Mouse (Mus musculus): ENCODE data around the gene Nes.

The Nes gene

DNA sequence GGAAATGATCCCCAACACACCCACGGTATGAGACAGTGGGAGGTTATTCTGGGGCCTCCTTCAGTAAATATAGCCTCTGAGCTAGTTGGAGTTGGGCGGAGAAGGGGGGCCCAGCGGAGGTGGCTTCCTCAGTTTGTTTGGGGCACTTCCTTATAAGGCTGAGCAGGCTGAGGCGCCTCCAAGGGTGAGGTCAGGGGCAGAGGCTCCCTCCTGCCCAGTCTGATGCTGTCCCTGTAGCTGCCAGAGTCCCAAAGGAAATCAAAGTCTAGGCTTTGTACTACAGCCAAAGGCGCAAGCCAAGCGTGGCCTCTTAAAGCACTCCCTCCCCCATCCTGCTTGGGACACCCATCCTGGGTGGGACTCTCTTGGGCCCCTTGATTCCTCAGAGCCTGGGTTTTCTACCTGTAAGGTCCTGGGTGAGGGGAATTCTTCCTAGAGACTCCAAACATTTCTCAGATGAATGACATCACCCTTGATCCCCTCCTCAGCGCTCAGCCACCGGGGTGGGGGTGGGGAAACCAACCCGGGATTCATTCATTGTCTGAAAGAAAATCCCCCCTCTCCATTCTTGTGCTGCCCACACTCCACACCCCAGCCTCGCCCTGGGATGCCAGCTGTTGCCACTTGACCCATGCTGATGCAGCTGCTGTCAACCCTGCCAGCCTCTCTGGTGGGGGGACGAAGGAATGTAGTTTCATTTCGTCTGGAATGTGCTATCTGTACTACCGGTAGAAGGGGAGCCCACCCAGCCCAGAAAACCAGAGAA, 12.1 kb downstream of the Nes start:
- no peak for DNase-seq (ENCODE audit: low spot score in 2 of 2)

DNA sequence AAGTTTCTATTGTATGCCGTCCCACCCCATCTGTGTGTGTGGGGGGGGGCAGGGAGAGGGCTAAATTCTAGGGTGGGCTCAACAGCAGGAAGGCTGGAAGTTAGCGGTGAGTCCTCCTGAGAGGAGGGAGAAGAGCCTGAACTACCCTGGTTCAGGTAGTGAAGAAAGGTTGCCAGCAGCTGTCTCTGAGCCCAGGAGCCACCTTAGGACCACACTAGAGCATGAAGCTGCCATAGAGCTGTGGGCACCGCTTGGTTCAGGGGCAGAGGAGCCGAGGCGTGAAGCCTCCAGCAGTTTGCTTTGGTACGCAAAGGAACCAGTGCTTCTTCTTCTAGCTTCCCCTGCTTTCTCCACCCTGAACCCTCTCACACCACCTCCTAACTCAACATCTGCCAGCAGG, 12.7 kb downstream of the Nes start:
- DNase-seq (ENCODE audit: low spot score in 2 of 2) = no peak

DNA sequence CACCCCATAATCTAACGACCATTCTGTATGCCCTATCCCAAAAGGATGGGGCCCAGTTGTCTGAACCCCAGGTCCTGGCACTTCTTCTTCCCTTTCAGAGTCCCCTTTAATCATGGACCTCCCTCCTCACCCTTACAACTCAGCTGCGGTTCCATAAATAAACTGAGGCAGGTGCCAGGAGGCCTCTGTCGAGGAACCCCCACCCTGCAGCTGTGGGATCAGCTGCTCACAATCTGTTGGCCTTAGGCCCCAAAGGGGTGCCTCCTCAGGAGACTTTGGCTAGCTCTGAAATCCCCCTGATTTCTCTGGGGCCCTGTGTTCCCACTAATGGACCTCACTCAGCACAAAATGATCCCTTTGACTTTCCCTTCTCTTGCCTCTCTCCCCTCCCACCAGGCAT, 13.2 kb downstream of the Nes start:
- DNase-seq (ENCODE audit: low spot score in 2 of 2) = no peak

DNA sequence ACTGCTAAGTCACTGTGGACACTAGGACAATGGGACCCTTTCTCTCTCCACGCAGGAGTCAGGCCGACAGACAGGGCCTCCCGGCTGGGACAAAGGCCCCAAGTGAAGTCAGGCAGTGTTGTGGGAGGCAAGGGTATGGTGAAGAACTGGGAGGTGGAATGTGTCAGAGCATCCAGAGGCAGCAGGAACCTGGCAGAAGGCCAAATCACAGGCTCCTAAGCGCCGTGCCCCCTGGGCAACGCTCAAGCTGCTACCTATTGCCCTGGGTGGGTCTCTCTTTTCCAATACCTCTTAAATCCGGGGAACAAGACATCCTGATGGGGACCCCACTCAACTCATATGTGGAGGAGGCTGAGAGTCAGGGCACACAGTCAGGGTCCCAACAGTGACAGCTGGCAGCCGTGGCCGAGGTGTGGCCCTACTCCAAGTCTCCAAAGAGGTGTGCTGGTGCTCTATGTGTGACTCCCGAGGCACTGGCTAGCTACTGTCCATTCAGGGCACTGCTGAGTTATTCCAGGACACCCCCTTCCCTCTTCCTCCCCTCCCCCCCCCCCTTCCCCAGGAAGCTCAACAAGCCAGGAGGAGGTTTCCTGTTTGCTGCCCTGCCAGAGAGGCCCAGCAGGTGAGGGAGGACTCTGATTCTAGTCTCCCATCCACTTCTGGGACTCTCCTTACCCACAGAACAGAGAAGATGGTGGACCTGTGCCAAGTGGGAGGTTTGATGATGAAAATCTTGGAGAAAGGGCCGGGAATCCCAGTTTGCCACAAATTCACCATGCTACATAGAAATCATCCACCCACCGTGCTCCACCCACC, 14.8 kb downstream of the Nes start:
- DNase-seq (ENCODE audit: low spot score in 2 of 2) = no peak

DNA sequence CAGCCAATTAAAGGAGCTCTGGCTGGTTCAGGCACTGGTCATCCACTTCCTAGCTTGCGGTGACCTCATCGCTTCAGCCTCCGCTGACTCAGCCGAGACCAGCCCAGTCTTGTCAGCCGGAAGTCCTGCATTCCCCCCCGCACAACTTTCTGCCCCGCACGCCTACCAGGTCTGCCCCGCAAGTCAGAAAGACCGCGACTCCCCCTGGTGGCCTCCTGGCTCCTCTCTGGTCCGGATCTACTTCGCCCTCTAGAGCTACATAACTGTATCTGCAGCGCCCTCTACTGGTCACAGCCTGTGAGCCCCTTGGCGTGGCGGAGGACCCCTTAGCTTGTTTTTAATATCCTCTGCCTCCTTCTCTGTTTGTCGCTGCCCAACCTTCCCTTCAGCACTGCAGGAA, 16.0 kb downstream of the Nes start:
- DNase-seq (ENCODE audit: low spot score in 2 of 2) = peak; percentile 81 to 86

DNA sequence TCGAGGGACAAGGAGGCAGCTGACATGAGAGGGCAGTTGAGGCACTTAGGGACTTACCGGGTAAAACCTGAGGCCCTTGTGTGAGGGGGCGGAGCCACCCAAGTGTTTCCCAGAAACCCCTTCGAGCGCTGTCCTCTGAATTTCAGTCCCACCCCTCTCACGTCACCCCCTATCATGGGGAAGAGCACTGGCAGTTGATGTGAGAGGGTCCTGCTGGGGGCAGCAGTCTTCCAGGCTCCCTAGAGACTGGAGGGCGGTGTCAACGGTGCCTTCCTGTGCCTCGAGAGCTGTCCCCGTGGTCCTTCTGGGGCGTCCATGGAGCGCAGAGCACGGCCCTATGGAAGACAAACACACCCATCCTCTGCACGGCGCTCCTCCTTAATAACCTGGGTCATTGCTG, 16.8 kb downstream of the Nes start:
- DNase-seq (ENCODE audit: low spot score in 2 of 2) = no peak

DNA sequence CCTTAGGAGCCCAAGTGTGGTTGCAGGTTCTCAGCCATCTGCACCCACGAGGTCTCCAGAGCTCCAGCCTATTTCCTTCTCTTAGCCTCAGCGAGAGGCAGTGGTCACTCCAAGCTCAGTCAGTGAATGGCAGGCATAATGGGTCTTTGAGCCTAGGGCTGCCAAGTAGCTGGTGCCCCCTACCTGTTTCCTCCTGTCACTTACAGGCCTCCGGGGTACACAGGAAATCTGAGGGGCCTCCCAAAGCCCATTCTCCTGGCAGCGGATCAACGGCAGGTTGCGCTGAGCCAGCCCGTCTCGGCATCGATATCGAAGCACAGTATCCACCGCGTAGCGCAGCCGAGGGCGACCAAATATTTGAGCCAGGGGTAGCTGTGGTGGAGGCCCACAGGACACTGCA, 17.2 kb downstream of the Nes start:
- DNase-seq (ENCODE audit: low spot score in 2 of 2) = no peak

DNA sequence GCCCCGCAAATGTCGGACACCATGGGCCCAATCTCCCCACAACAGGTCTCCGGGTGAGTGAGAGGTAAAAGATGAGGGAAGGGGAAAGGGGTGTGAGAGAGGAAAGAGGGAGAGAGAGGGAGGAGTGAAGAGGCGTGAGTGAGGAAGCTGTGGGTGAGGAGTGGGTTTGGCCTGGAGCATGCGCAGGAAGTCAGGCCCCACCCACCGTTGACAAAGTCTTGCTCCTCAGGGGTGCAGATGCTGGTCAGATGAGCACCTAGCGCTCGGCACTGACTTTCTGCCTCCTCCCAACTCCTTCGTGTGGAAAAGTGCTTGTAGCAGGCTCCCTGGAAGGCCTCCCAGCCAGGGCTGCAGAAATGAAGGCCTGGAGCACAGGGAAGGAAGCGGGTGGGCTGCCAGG, 19.1 kb downstream of the Nes start:
- DNase-seq (ENCODE audit: low spot score in 2 of 2) = no peak

DNA sequence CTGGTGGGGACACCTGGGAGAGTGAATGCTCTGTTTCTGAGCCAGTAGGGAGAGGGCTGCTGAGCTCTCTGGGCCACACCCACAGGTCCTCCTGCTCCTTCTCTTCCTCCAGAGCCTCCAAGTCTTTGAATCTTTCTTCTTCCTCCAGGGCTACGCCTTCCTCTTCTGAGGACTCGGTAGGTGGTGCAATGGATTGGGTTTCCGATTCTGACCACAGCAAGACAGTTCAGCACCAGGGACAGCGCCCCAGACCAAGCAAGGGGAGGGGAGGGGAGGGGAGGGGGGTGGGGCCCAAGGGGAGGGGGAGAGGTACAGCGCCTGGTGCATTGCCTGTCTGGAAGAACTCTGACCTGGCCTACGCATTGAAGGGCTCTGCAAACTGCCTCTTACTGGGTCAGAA, 22.6 kb downstream of the Nes start:
- DNase-seq (ENCODE audit: low spot score in 2 of 2) = no peak

DNA sequence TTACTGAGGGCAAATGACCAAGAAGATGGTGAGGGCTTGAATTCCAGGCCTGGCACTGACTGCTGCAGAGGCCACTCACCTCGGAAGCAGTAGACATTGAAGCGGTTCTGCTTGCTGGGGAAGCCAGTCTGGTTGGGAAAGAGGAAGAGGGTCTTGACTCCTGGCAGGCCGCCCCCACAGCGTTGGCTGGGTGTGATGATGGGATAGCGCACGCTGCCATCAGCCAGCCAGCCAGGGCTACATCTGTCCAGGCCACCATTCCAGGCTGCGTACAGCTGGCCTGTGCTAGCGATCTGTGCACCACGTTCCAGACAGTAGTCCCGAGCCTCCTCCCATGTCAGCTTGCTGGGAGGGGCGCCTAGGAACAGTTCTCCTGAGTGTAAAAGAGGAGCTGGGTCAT, 24.5 kb downstream of the Nes start:
- DNase-seq (ENCODE audit: low spot score in 2 of 2) = no peak

DNA sequence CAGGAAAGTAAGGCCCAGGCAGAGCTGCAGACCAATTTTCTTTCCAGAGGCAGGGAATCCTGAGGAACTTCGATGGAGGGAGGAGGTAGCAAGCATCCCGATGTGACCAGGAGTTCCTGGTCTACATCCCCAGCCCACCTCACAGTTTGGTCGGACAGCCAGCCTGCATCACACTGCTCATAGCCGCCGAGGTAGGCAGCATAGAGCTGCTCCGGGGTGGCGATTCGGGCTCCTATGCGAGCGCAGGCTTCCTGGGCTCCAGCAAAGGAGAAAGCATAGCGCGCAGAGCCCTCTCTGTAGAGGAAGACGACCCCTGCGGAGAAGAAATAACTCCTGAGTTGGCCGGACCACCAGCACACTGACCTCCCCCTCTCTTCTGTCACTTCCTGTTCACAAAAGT, 25.5 kb downstream of the Nes start:
- DNase-seq (ENCODE audit: low spot score in 2 of 2) = no peak

DNA sequence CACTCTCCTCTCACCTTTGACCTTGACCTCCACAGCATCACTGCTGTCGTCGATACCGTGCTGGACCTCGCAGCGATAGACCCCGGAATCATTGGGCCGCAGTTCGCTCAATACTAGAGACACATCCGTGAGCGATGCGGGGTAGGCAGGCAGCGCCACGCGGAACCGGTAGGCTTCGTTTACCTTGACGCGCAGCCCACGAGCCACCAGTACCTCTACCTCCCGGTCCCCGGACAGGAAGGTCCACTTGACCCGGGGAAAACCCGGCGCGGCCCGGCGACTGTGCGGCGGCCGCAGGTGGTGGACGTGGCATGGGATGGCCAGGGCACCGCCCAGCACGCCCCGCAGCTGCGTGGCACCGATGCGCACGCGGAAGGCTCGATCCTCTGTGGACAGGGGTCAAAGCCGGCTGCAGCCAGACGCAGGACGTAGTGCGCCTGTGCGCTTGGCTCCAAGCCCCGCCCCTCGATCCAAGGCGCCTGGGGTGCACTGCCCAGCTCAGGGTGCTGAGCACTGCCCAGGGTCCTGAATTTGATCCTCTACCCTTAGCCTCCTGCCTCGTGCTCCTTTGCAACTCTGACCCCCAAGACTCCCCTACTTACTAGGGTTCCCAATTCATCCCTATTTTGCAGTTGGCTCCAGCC, 26.2 kb downstream of the Nes start:
- no peak for DNase-seq (ENCODE audit: low spot score in 2 of 2)

DNA sequence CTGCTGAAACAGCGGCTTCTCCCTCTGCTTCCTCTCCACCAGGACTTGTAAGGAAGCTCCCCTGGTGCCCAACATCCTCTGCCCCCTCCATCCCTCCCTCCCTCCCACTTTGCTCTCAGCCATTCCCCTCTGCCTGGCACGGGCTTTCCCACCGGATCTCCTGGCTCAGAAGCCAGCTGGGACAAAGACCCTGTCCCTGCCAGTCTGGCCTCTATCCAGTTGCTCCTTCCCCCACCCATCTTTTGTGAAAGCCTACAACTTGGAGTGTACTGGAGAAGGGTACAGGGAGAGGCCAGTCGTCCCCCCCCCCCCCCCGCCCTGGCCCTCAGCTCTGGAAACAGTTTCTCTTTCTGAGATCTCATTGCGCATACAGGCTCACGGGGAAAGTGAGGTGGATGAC, 27.9 kb downstream of the Nes start:
- no peak for DNase-seq (ENCODE audit: low spot score in 2 of 2)

DNA sequence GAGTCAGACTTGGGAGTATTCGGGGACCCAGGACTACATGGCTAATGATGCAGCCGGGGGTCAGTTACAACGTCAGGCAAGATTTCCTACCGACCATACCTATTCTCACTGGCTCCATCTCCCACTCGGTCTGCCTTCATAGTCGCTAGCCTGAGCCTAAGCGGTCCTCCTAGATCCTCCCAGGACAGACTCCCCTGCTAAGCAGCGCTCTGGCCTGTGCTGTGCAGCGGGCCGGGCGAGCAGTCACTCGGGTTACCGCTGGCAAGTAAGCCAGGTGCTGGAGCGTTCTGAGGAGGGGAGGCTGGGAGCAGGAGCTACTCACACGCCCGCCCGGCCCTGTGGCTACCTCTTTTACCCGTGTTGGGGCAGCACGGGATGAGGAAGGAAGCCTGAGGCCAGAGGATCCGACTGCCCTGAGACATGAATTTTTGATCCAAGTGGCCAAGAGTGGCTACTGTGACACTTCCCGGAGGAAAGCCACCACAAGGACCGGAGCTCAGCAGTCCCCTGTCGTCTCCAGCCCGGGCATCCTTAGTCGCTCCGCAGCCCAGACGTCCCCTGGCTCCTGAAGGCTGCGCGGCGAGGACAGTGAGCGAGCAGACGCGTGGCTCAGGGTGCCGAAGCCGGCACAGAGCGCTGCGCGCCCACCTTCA, 28.5 kb downstream of the Nes start:
- DNase-seq (ENCODE audit: low spot score in 2 of 2) = no peak

DNA sequence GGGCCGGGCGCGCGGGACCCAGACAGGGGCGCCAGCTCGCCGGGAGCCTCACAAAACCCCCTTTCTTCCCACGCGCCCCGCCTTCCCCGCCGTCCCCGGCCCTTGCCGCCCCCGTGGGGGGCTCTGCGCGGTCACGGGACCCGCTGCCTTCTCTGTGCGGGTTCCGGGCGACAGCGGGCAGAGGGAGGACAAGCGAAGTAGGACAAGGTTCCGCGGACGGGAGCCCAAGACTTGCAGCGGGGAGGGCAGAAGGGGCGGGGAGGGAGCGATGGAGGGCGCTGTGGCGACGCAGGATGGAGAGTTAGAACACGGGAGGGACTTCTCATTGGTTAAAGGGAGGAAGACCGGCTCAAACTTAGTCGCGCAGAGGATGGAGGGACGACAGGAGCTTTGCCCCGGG, 29.3 kb downstream of the Nes start, which contains the start of gene Bcan:
Gene Bcan, minus strand, starts transcription at position 50 of the 400 bp plus-strand sequence.
- no peak for DNase-seq (ENCODE audit: low spot score in 2 of 2)

DNA sequence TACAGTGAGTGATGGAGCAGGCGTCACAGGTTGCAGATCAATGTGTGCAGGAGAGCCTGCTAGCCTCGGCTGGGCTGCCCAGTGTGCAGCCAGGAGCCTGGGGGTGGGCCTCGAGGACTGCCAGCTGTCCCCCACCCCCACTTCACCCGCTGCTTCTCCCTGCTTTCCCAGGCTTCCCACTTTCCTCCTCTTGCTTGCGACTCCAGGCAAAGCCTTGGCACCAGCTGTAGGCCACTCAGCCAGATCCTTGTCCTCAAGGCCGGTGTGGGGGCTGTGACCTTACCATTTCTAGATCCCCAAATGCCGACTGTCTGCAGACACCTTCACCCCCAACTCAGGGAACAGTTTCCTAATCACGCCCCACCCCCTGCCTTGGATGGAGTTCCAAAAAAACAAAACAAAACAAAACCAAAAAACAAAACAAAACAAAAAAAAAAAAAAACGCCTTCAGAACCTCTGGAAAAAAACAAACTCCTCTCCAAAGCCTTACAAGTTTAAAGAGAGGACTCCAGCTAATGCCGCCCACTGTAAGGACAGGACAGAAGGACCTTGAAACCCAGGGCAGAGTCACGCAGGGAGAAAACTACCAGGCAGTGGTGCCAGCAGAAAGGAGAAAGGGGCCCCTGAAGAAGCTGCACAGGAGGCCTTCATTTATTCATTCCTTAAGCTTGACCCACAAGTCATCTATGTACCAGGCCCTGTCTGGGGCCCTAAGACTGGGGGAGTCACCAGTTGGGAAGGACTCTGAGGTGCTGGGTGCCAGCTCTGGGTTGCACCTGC, 30.1 kb downstream of the Nes start:
- DNase-seq (ENCODE audit: low spot score in 2 of 2) = peak in 1 of 2 experiments; percentile 48

DNA sequence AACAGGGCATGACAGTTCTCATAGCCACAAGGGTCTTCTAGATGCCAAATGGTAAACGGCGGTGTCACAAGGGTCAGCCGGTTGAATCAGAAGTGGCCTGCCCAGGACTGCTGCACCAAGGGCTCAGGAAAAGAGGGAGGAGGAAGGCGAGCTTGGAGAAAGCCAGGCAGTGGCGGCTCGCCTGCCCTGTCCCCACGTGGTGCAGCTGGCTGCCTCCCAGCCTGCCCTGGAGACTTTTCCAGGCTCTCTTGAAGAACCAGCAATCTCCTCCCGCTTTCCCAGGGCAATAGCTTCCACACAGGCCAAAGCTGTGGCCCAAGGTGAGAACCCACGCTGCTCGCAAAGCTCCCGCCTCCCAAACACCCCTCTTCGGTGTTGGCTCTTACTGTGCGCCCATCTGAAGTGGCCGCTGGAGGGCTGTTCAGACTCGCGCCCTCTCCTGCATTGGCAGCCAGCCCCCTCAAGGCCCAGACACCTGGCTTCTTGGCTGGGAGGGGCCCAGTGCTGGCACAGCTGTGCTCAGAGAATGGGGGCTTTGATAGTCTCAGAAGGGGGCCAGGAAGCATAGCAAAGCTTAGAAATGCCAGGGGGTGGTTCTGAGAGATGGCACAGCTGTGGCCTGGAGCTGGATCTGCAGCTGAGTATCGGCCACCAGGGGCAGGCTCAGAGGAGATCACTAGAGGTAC, 31.6 kb downstream of the Nes start:
- DNase-seq (ENCODE audit: low spot score in 2 of 2) = no peak

DNA sequence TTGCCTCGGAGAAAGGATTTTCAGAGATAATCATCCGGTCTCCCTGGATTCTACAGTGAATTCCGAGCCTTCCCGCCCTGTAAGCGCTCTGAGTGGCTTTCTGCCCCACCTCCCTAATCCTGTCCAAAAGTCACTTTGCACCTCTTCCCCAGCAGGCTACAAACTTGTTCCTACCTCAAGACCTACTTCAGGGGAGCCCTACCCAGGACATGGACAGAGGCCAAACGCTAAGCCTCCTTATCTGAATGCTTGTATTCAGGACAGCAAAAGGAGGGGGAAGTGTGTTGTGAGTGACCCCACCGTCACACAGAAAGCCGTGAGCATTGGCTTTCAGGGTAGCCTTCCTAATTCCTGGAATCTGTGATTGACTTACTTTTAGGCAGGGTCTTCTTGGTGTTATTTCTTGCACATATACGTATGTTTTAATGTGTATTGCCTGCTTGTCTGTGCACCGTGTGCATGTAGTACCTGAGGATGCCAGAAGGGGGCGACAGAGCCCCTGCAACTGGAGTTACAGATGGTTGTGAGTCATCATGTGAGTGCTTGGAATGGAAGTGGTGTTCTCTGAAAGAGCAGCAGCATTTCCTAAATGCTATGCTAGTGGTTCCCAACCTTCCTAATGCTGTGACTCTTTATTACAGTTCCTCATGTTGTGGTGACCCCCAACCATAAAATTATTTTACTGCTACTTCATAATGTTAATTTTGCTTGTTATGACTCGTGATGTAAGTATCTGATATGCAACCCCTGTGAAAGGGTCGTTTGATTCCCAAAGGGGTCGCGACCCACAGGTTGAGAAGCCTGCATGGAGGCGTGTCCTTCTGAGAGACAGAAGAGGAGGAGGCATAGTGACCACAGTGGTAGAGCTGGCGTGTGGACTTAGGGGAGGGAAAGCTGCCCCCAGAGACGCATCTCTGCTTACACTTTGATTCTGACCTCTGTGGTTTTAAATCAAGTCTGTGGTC, 35.2 kb downstream of the Nes start:
- no peak for DNase-seq (ENCODE audit: low spot score in 2 of 2)

DNA sequence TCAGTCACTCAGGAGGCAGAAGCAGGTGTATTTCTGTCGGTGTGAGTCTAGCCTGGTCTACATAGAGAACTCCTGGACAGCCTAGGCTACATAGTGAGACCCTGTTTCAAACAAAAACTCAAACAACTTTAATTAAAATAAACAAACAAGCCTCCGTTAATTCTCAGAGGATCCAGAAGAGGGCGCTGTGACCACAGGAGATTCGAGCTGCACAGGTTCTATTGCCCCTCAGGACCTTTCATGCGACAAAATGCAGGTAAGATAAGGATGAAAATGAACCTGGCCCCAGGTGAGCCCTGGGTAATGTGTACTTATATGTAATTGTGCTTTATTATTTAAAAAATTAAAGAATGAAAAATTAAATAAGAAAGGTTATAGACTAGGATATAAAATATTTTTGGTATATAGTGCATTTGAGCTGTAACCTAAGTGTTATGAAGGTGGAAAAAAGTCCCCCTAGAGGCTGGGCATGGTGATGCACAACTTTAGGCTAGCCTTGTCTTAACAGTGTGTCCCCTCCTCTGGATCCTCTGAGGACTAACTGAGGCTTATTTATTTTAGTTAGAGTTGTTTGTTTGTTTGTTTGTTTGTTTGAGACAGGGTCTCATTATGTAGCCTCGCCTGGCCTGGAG, 39.9 kb downstream of the Nes start:
- DNase-seq (ENCODE audit: low spot score in 2 of 2) = no peak

Measured in right cerebral cortex, postnatal 36 days (tissue).